Mouse (Mus musculus): ENCODE data around the gene Gm3045. TPM values are rescaled to one million over a fixed set of nuclear protein-coding genes. Genes with fewer than 3 reads are reported as not detected.

The Gm3045 gene
- total and polyA plus RNA-seq, 2 experiments from 2014 or later = not detected

- H3K4me1 ChIP-seq (ENCODE audit: insufficient read depth, low read length) = no peaks in the 10 kb centered on the region
- ATAC-seq (ENCODE audit: low FRiP score) (no peak), DNase-seq (ENCODE audit: low spot score) (no peak)
- H3K9ac ChIP-seq (replicated peaks; ENCODE audit: low read length, poor library complexity, severe bottlenecking) = no peak overlapping the region
- WGBS = 88% methylated on average over 12 of the region's 12 CpGs
- H3K4me2 ChIP-seq (ENCODE audit: low read depth, low read length, poor library complexity, severe bottlenecking) = no peak overlapping the region
- peaks cover 13% of the 10 kb centered on the region for H3K27me3 ChIP-seq (ENCODE audit: insufficient read depth, low read length)
- TF ChIP-seq CTCF (IDR thresholded peaks at IDR 0.05) = no peak
- H3K27ac ChIP-seq (ENCODE audit: low read depth, low read length) = no peak overlapping the region
- no peaks in the 10 kb centered on the region for H3K9me3 ChIP-seq (ENCODE audit: low read length)
- no peaks in the 10 kb centered on the region for H3K36me3 ChIP-seq (ENCODE audit: insufficient read depth, low read length)
- H3K4me3 ChIP-seq (ENCODE audit: low read depth, low read length) = no peak overlapping the region
These were observed 6.1 kb downstream of the Gm3045 start for GRCm38 (mm10) chr13:56432496-56432895.

GRCm38 (mm10) chr13:56433466-56433865, 7.1 kb downstream of the Gm3045 start:
- Histone ChIP-seq H3K9me3 (ENCODE audit: low read length) (no peaks in the 10 kb centered on the region), H3K9ac (replicated peaks; ENCODE audit: low read length, poor library complexity, severe bottlenecking) (0 out of 2 replicates have a peak overlapping the region, but pooled peaks have one; percentile 3), H3K27ac (ENCODE audit: low read depth, low read length) (no peak overlapping the region), H3K4me2 (ENCODE audit: low read depth, low read length, poor library complexity, severe bottlenecking) (no peak overlapping the region), H3K36me3 (ENCODE audit: insufficient read depth, low read length) (no peaks in the 10 kb centered on the region), H3K4me1 (ENCODE audit: insufficient read depth, low read length) (peaks cover 4% of the 10 kb centered on the region), H3K4me3 (ENCODE audit: low read depth, low read length) (no peak overlapping the region), H3K27me3 (ENCODE audit: insufficient read depth, low read length) (peaks cover 20% of the 10 kb centered on the region)
- TF ChIP-seq CTCF (IDR thresholded peaks at IDR 0.05) = peak; percentile 88
- WGBS = 16% methylated on average over 10 of the region's 10 CpGs
- peak; percentile 82 for DNase-seq (ENCODE audit: low spot score)
- peak; percentile 42; the same call in 1 of the 2 replicates for ATAC-seq (ENCODE audit: low FRiP score)

GRCm38 (mm10) chr13:56434311-56434751, 7.9 kb downstream of the Gm3045 start:
- no peak for ATAC-seq (ENCODE audit: low FRiP score)

GRCm38 (mm10) chr13:56435615-56436287, 9.4 kb downstream of the Gm3045 start:
- Histone ChIP-seq H3K27ac (ENCODE audit: low read depth, low read length) (no peak overlapping the region), H3K4me2 (ENCODE audit: low read depth, low read length, poor library complexity, severe bottlenecking) (no peak overlapping the region), H3K9ac (replicated peaks; ENCODE audit: low read length, poor library complexity, severe bottlenecking) (no peak overlapping the region), H3K36me3 (ENCODE audit: insufficient read depth, low read length) (no peaks in the 10 kb centered on the region), H3K27me3 (ENCODE audit: insufficient read depth, low read length) (peaks cover 38% of the 10 kb centered on the region), H3K4me3 (ENCODE audit: low read depth, low read length) (no peak overlapping the region), H3K4me1 (ENCODE audit: insufficient read depth, low read length) (peaks cover 6% of the 10 kb centered on the region), H3K9me3 (ENCODE audit: low read length) (no peaks in the 10 kb centered on the region)
- TF ChIP-seq CTCF (IDR thresholded peaks at IDR 0.05) = peak; percentile 18; the same call in 1 of the 2 replicates
- ATAC-seq (ENCODE audit: low FRiP score) (peak; percentile 14; the same call in 1 of the 2 replicates), DNase-seq (ENCODE audit: low spot score) (peak; percentile 51)
- WGBS = 61% methylated on average over 10 of the region's 10 CpGs

More at GRCm38 (mm10) chr13:56434311-56434751, 7.9 kb downstream of the Gm3045 start:
- no peak overlapping the region for H3K27ac ChIP-seq (ENCODE audit: low read depth, low read length)
- peaks cover 6% of the 10 kb centered on the region for H3K4me1 ChIP-seq (ENCODE audit: insufficient read depth, low read length)
- TF ChIP-seq CTCF (IDR thresholded peaks at IDR 0.05) = no peak
- H3K9ac ChIP-seq (replicated peaks; ENCODE audit: low read length, poor library complexity, severe bottlenecking) = no peak overlapping the region
- no peaks in the 10 kb centered on the region for H3K9me3 ChIP-seq (ENCODE audit: low read length)
- no peak overlapping the region for H3K4me2 ChIP-seq (ENCODE audit: low read depth, low read length, poor library complexity, severe bottlenecking)
- no peak for DNase-seq (ENCODE audit: low spot score)
- WGBS = 79% methylated on average over 9 of the region's 9 CpGs
- no peak overlapping the region for H3K4me3 ChIP-seq (ENCODE audit: low read depth, low read length)
- peaks cover 28% of the 10 kb centered on the region for H3K27me3 ChIP-seq (ENCODE audit: insufficient read depth, low read length)
- no peaks in the 10 kb centered on the region for H3K36me3 ChIP-seq (ENCODE audit: insufficient read depth, low read length)

GRCm38 (mm10) chr13:56438211-56439075, 12.0 kb downstream of the Gm3045 start, which contains the start of gene Slc25a48:
TSS of gene Slc25a48 (plus strand) at chr13:56438355.
- H3K27me3 ChIP-seq (ENCODE audit: insufficient read depth, low read length) = peaks cover 41% of the 10 kb centered on the region
- 0 out of 2 replicates have a peak within 1 kb of the TSS, but pooled peaks have one; percentile 8 for H3K9ac ChIP-seq (replicated peaks; ENCODE audit: low read length, poor library complexity, severe bottlenecking)
- no peaks in the 10 kb centered on the region for H3K9me3 ChIP-seq (ENCODE audit: low read length)
- H3K4me3 ChIP-seq (ENCODE audit: low read depth, low read length) = peak within 1 kb of the TSS; percentile 34
- 6% methylated on average over 51 of the region's 51 CpGs for WGBS
- no peak for DNase-seq (ENCODE audit: low spot score)
- H3K27ac ChIP-seq (ENCODE audit: low read depth, low read length) = no peak within 1 kb of the TSS
- no peaks in the 10 kb centered on the region for H3K36me3 ChIP-seq (ENCODE audit: insufficient read depth, low read length)
- peak within 1 kb of the TSS; percentile 61 for H3K4me2 ChIP-seq (ENCODE audit: low read depth, low read length, poor library complexity, severe bottlenecking)
- H3K4me1 ChIP-seq (ENCODE audit: insufficient read depth, low read length) = peaks cover 6% of the 10 kb centered on the region
- no peak for ATAC-seq (ENCODE audit: low FRiP score)
- TF ChIP-seq CTCF (IDR thresholded peaks at IDR 0.05) = no peak

Data from midbrain, postnatal 0 days (tissue).